Mouse (Mus musculus) brain, adult 10 weeks (tissue): ENCODE measurements around the gene Ahr. TPM values are rescaled to one million over a fixed set of nuclear protein-coding genes. Genes with fewer than 3 reads are reported as not detected.

ENCODE experiments used
- polyA plus RNA-seq: library from polyadenylated mRNA; stranded (reverse); fragments of 350-450 nt; fragmentation: Illumina TruSeq; extraction: RNeasy Lipid Tissue Mini Kit (QIAGEN cat#74804); gene quantifications from one replicate; pipeline ENCODE4 v1.2.3, GENCODE M21; 2015; ENCODE audit warnings: low read depth, low replicate concordance

Ahr gene
- polyA plus RNA-seq: 5.1 TPM

DNA sequence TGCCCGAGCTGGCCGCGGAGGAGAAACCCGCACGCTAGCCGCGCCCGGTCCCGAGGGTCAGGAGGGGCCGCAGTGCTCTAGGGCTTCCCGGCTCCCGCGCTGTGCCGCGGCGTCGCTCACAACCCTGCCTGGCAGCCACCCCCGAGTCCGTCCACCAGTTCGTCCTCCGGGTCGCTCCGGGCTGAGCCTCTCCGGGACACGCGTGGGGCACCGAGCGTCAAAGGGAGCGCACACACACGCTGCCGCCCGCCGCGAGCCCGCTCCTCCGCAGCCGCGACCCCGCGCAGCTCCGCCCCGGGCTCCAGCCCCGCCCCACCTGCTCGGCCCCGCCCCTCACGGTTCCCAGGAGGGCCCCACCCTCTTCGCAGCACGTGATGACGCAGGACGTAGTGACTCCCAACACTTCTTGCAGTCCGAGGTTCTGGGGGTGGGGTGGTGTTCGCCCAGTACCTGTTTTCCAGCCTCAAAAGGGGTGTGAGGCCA lies at the start of gene Ahr:
Gene Ahr, minus strand, starts transcription at position 285 of the 483 bp plus-strand sequence.

